Mouse (Mus musculus): ENCODE data around the gene Impdh2. TPM values are rescaled to one million over a fixed set of nuclear protein-coding genes. Genes with fewer than 3 reads are reported as not detected.
"Not testable (repeated sequence)": the region's sequence is repeated elsewhere in the genome, so short reads cannot be mapped to it uniquely, and the experiment has no call there.

Impdh2 gene
- polyA plus RNA-seq, 1 experiment: 39.0 TPM

GRCm38 (mm10) chr9:108599021-108599566 is 39.0 kb downstream of the Impdh2 start:
- H3K9me3 ChIP-seq: no peaks in the 10 kb centered on the region
- peaks cover 7% of the 10 kb centered on the region for H3K27me3 ChIP-seq (replicated peaks)
- H3K4me1 ChIP-seq: peaks cover 30% of the 10 kb centered on the region
- H3K36me3 ChIP-seq (replicated peaks; ENCODE audit: low read length): peaks cover 27% of the 10 kb centered on the region
- H3K4me3 ChIP-seq (replicated peaks): no peak overlapping the region
- TF ChIP-seq GATA1 (IDR thresholded peaks at IDR 0.05; ENCODE audit: borderline replicate concordance, low read length) (no peak), FLI1 (IDR thresholded peaks at IDR 0.05; ENCODE audit: low read length) (no peak)

- peaks cover 7% of the 10 kb centered on the region for H3K27me3 ChIP-seq (replicated peaks)
- TF ChIP-seq GATA1 (IDR thresholded peaks at IDR 0.05; ENCODE audit: borderline replicate concordance, low read length): no peak
- H3K9me3 ChIP-seq: no peaks in the 10 kb centered on the region
- peaks cover 21% of the 10 kb centered on the region for H3K4me1 ChIP-seq
- no peak overlapping the region for H3K4me3 ChIP-seq (replicated peaks)
- peaks cover 36% of the 10 kb centered on the region for H3K36me3 ChIP-seq (replicated peaks; ENCODE audit: low read length)
Measured at GRCm38 (mm10) chr9:108600011-108600410, 39.9 kb downstream of the Impdh2 start.

GRCm38 (mm10) chr9:108601986-108602385 is 41.9 kb downstream of the Impdh2 start:
- H3K36me3 ChIP-seq (replicated peaks; ENCODE audit: low read length): peaks cover 55% of the 10 kb centered on the region
- peaks cover 11% of the 10 kb centered on the region for H3K4me1 ChIP-seq
- no peaks in the 10 kb centered on the region for H3K9me3 ChIP-seq
- no peak overlapping the region for H3K4me3 ChIP-seq (replicated peaks)
- peaks cover 6% of the 10 kb centered on the region for H3K27me3 ChIP-seq (replicated peaks)
- TF ChIP-seq FLI1 (IDR thresholded peaks at IDR 0.05; ENCODE audit: low read length) (no peak), GATA1 (IDR thresholded peaks at IDR 0.05; ENCODE audit: borderline replicate concordance, low read length) (no peak)

- not testable (repeated sequence) for H3K4me1 ChIP-seq; H3K27me3 ChIP-seq (replicated peaks); H3K9me3 ChIP-seq; H3K4me3 ChIP-seq (replicated peaks)
- peaks cover 98% of the 10 kb centered on the region for H3K36me3 ChIP-seq (replicated peaks; ENCODE audit: low read length)
Measured at GRCm38 (mm10) chr9:108607929-108608328, 47.8 kb downstream of the Impdh2 start.

- no peaks in the 10 kb centered on the region for H3K9me3 ChIP-seq
- H3K36me3 ChIP-seq (replicated peaks; ENCODE audit: low read length): peaks cover 98% of the 10 kb centered on the region
- H3K4me1 ChIP-seq: peaks cover 4% of the 10 kb centered on the region; the same call in 1 of the 2 replicates
- no peak overlapping the region for H3K4me3 ChIP-seq (replicated peaks)
- TF ChIP-seq FLI1 (IDR thresholded peaks at IDR 0.05; ENCODE audit: low read length) (no peak), GATA1 (IDR thresholded peaks at IDR 0.05; ENCODE audit: borderline replicate concordance, low read length) (no peak)
- no peaks in the 10 kb centered on the region for H3K27me3 ChIP-seq (replicated peaks)
Measured at GRCm38 (mm10) chr9:108608889-108609288, 48.8 kb downstream of the Impdh2 start.

- Histone ChIP-seq H3K4me3 (replicated peaks) (no peak overlapping the region), H3K4me1 (peaks cover 9% of the 10 kb centered on the region), H3K27me3 (replicated peaks) (no peaks in the 10 kb centered on the region), H3K36me3 (replicated peaks; ENCODE audit: low read length) (peaks cover 99% of the 10 kb centered on the region), H3K9me3 (no peaks in the 10 kb centered on the region)
- TF ChIP-seq FLI1 (IDR thresholded peaks at IDR 0.05; ENCODE audit: low read length) (no peak), GATA1 (IDR thresholded peaks at IDR 0.05; ENCODE audit: borderline replicate concordance, low read length) (no peak)
Measured at GRCm38 (mm10) chr9:108611488-108611887, 51.4 kb downstream of the Impdh2 start.

Other genes starting within 250 kb of the Impdh2 start
- 49.9 and 236 TPM in 2 replicates for gene Gpx1, start 221.4 kb upstream of the Impdh2 start, polyA plus RNA-seq (2012; ENCODE audit: insufficient read depth, low replicate concordance)
- 63.2 and 114 TPM in 2 replicates for gene Usp4, start 212.4 kb upstream of the Impdh2 start, polyA plus RNA-seq (2012; ENCODE audit: insufficient read depth, low replicate concordance)
- 0.30 TPM in 1 of 2 replicates, not detected in the other for gene 1700102P08Rik, start 167.5 kb upstream of the Impdh2 start, polyA plus RNA-seq (2012; ENCODE audit: insufficient read depth, low replicate concordance)
- gene Ccdc36, start 131.8 kb upstream of the Impdh2 start, polyA plus RNA-seq (2012; ENCODE audit: insufficient read depth, low replicate concordance): not detected in 2 replicates
- not detected in 2 replicates for gene BC048562, start 123.8 kb upstream of the Impdh2 start, polyA plus RNA-seq (2012; ENCODE audit: insufficient read depth, low replicate concordance)
- gene Ccdc71, start 99.8 kb upstream of the Impdh2 start, polyA plus RNA-seq (2012; ENCODE audit: insufficient read depth, low replicate concordance): 16.0 and 16.9 TPM in 2 replicates
- gene Klhdc8b, start 98.7 kb upstream of the Impdh2 start, polyA plus RNA-seq (2012; ENCODE audit: insufficient read depth, low replicate concordance): 3.8 and 6.5 TPM in 2 replicates
- 0.04 TPM in 1 of 2 replicates, not detected in the other for gene Lamb2, start 80.5 kb upstream of the Impdh2 start, polyA plus RNA-seq (2012; ENCODE audit: insufficient read depth, low replicate concordance)
- gene Usp19, start 69.7 kb upstream of the Impdh2 start, polyA plus RNA-seq (2012; ENCODE audit: insufficient read depth, low replicate concordance): 61.5 and 104 TPM in 2 replicates
- 6.5 and 33.3 TPM in 2 replicates for gene Qars, start 52.6 kb upstream of the Impdh2 start, polyA plus RNA-seq (2012; ENCODE audit: insufficient read depth, low replicate concordance)
- gene Qrich1, start 43.5 kb upstream of the Impdh2 start, polyA plus RNA-seq (2012; ENCODE audit: insufficient read depth, low replicate concordance): 22.0 and 38.5 TPM in 2 replicates
- gene Ndufaf3, start 7.1 kb downstream of the Impdh2 start, polyA plus RNA-seq (2012; ENCODE audit: insufficient read depth, low replicate concordance): 28.6 and 37.1 TPM in 2 replicates
- gene Dalrd3, start 9.6 kb downstream of the Impdh2 start, polyA plus RNA-seq (2012; ENCODE audit: insufficient read depth, low replicate concordance): 65.8 and 158 TPM in 2 replicates
- 4.8 and 5.5 TPM in 2 replicates for gene Wdr6, start 18.5 kb downstream of the Impdh2 start, polyA plus RNA-seq (2012; ENCODE audit: insufficient read depth, low replicate concordance)
- gene P4htm, start 37.4 kb downstream of the Impdh2 start, polyA plus RNA-seq (2012; ENCODE audit: insufficient read depth, low replicate concordance): 1.8 and 2.8 TPM in 2 replicates
- 33.3 and 103 TPM in 2 replicates for gene Arih2, start 89.1 kb downstream of the Impdh2 start, polyA plus RNA-seq (2012; ENCODE audit: insufficient read depth, low replicate concordance)
- 3.2 and 4.4 TPM in 2 replicates for gene Slc25a20, start 101.8 kb downstream of the Impdh2 start, polyA plus RNA-seq (2012; ENCODE audit: insufficient read depth, low replicate concordance)
- 1.6 and 2.8 TPM in 2 replicates for gene Prkar2a, start 129.0 kb downstream of the Impdh2 start, polyA plus RNA-seq (2012; ENCODE audit: insufficient read depth, low replicate concordance)
- 19.2 and 25.5 TPM in 2 replicates for gene Ip6k2, start 223.5 kb downstream of the Impdh2 start, polyA plus RNA-seq (2012; ENCODE audit: insufficient read depth, low replicate concordance)
- gene Nckipsd, start 248.1 kb downstream of the Impdh2 start, polyA plus RNA-seq (2012; ENCODE audit: insufficient read depth, low replicate concordance): 1.4 TPM in 1 of 2 replicates, not detected in the other

All from megakaryocyte, embryonic 14.5 days (primary cell).